Mouse (Mus musculus): ENCODE results near the gene Lif. TPM values are rescaled to one million over a fixed set of nuclear protein-coding genes. Genes with fewer than 3 reads are reported as not detected.

Gene Lif
- polyA plus RNA-seq, 1 experiment from 2014 or later, result not detected

- no peak overlapping the region for H3K4me3 ChIP-seq (replicated peaks)
- no peak for ATAC-seq (ENCODE audit: low FRiP score)
- peaks cover 10% of the 10 kb centered on the region for H3K4me1 ChIP-seq
- H3K9ac ChIP-seq, result no peak overlapping the region
- no peaks in the 10 kb centered on the region for H3K9me3 ChIP-seq
- WGBS, result 91% methylated on average over 6 of the region's 6 CpGs
- no peak overlapping the region for H3K4me2 ChIP-seq
- no peaks in the 10 kb centered on the region for H3K36me3 ChIP-seq (replicated peaks)
- H3K27ac ChIP-seq, result no peak overlapping the region
- peaks cover 82% of the 10 kb centered on the region for H3K27me3 ChIP-seq
Measured at GRCm38 (mm10) chr11:4268500-4268899, 11.1 kb downstream of the Lif start.

GRCm38 (mm10) chr11:4270744-4271459, 13.5 kb downstream of the Lif start:
- no peak overlapping the region for H3K27ac ChIP-seq

GRCm38 (mm10) chr11:4271544-4271943, 14.2 kb downstream of the Lif start:
- no peak for ATAC-seq (ENCODE audit: low FRiP score)
- Histone ChIP-seq H3K36me3 (replicated peaks) (no peaks in the 10 kb centered on the region), H3K27ac (no peak overlapping the region), H3K27me3 (peaks cover 52% of the 10 kb centered on the region), H3K4me2 (no peak overlapping the region), H3K4me1 (peaks cover 6% of the 10 kb centered on the region), H3K4me3 (replicated peaks) (no peak overlapping the region), H3K9me3 (no peaks in the 10 kb centered on the region), H3K9ac (no peak overlapping the region)
- 54% methylated on average over 11 of the region's 11 CpGs for WGBS

More at GRCm38 (mm10) chr11:4270744-4271459, 13.5 kb downstream of the Lif start:
- no peak for ATAC-seq (ENCODE audit: low FRiP score)
- Histone ChIP-seq H3K9me3 (no peaks in the 10 kb centered on the region), H3K27me3 (peaks cover 58% of the 10 kb centered on the region), H3K4me3 (replicated peaks) (no peak overlapping the region), H3K9ac (no peak overlapping the region; the same call in 1 of the 2 replicates), H3K4me1 (peaks cover 10% of the 10 kb centered on the region), H3K4me2 (no peak overlapping the region), H3K36me3 (replicated peaks) (no peaks in the 10 kb centered on the region)
- 18% methylated on average over 19 of the region's 20 CpGs for WGBS

- 75% methylated on average over 11 of the region's 11 CpGs for WGBS
- H3K27me3 ChIP-seq, result peaks cover 7% of the 10 kb centered on the region
- no peak overlapping the region for H3K27ac ChIP-seq
- H3K4me2 ChIP-seq, result no peak overlapping the region
- no peak overlapping the region for H3K4me3 ChIP-seq (replicated peaks)
- no peaks in the 10 kb centered on the region for H3K4me1 ChIP-seq
- no peak for ATAC-seq (ENCODE audit: low FRiP score)
- H3K36me3 ChIP-seq (replicated peaks), result no peaks in the 10 kb centered on the region
- no peaks in the 10 kb centered on the region for H3K9me3 ChIP-seq
- H3K9ac ChIP-seq, result no peak overlapping the region
Measured at GRCm38 (mm10) chr11:4276411-4276861, 19.1 kb downstream of the Lif start.

GRCm38 (mm10) chr11:4279909-4280308, 22.6 kb downstream of the Lif start:
- ATAC-seq (ENCODE audit: low FRiP score), result no peak
- Histone ChIP-seq H3K4me3 (replicated peaks) (no peak overlapping the region), H3K4me1 (peaks cover 2% of the 10 kb centered on the region; the same call in 1 of the 2 replicates), H3K36me3 (replicated peaks) (no peaks in the 10 kb centered on the region), H3K4me2 (no peak overlapping the region), H3K27me3 (no peaks in the 10 kb centered on the region), H3K27ac (no peak overlapping the region), H3K9me3 (no peaks in the 10 kb centered on the region), H3K9ac (no peak overlapping the region)
- WGBS, result 41% methylated on average over 7 of the region's 7 CpGs

- H3K4me2 ChIP-seq, result no peak overlapping the region
- no peak overlapping the region for H3K4me3 ChIP-seq (replicated peaks)
- H3K27me3 ChIP-seq, result no peaks in the 10 kb centered on the region
- peaks cover 2% of the 10 kb centered on the region; the same call in 1 of the 2 replicates for H3K4me1 ChIP-seq
- H3K27ac ChIP-seq, result no peak overlapping the region
- no peak for ATAC-seq (ENCODE audit: low FRiP score)
- no peaks in the 10 kb centered on the region for H3K9me3 ChIP-seq
- no peak overlapping the region for H3K9ac ChIP-seq
- H3K36me3 ChIP-seq (replicated peaks), result no peaks in the 10 kb centered on the region
- WGBS, result 90% methylated on average over 6 of the region's 6 CpGs
Measured at GRCm38 (mm10) chr11:4281852-4282251, 24.5 kb downstream of the Lif start.

- Histone ChIP-seq H3K4me1 (peaks cover 2% of the 10 kb centered on the region; the same call in 1 of the 2 replicates), H3K36me3 (replicated peaks) (no peaks in the 10 kb centered on the region), H3K9me3 (no peaks in the 10 kb centered on the region), H3K27me3 (no peaks in the 10 kb centered on the region), H3K4me3 (replicated peaks) (no peak overlapping the region), H3K9ac (no peak overlapping the region), H3K4me2 (no peak overlapping the region), H3K27ac (no peak overlapping the region)
- no peak for ATAC-seq (ENCODE audit: low FRiP score)
- 21% methylated on average over 4 of the region's 4 CpGs for WGBS
Measured at GRCm38 (mm10) chr11:4283627-4284026, 26.3 kb downstream of the Lif start.

- H3K27ac ChIP-seq, result no peak overlapping the region
- no peak overlapping the region for H3K4me3 ChIP-seq (replicated peaks)
- no peaks in the 10 kb centered on the region for H3K9me3 ChIP-seq
- ATAC-seq (ENCODE audit: low FRiP score), result no peak
- no peaks in the 10 kb centered on the region for H3K36me3 ChIP-seq (replicated peaks)
- 0 out of 2 replicates have a peak, but pooled peaks cover 6% of the 10 kb centered on the region for H3K27me3 ChIP-seq
- no peak overlapping the region for H3K4me2 ChIP-seq
- H3K9ac ChIP-seq, result no peak overlapping the region
- WGBS, result 69% methylated on average over 3 of the region's 3 CpGs
- H3K4me1 ChIP-seq, result no peaks in the 10 kb centered on the region
Measured at GRCm38 (mm10) chr11:4289280-4289679, 31.9 kb downstream of the Lif start.

GRCm38 (mm10) chr11:4291639-4292038, 34.3 kb downstream of the Lif start:
- no peaks in the 10 kb centered on the region for H3K36me3 ChIP-seq (replicated peaks)
- H3K9me3 ChIP-seq, result no peaks in the 10 kb centered on the region
- ATAC-seq (ENCODE audit: low FRiP score), result no peak
- H3K9ac ChIP-seq, result no peak overlapping the region
- no peak overlapping the region for H3K4me3 ChIP-seq (replicated peaks)
- 0 out of 2 replicates have a peak, but pooled peaks cover 6% of the 10 kb centered on the region for H3K27me3 ChIP-seq
- no peak overlapping the region for H3K4me2 ChIP-seq
- 0 out of 2 replicates have a peak, but pooled peaks cover 5% of the 10 kb centered on the region for H3K4me1 ChIP-seq
- 86% methylated on average over 6 of the region's 6 CpGs for WGBS
- no peak overlapping the region for H3K27ac ChIP-seq

GRCm38 (mm10) chr11:4292224-4292887, 35.0 kb downstream of the Lif start:
- Histone ChIP-seq H3K4me1 (0 out of 2 replicates have a peak, but pooled peaks cover 5% of the 10 kb centered on the region), H3K9ac (no peak overlapping the region), H3K27ac (no peak overlapping the region), H3K9me3 (no peaks in the 10 kb centered on the region), H3K4me2 (no peak overlapping the region), H3K27me3 (0 out of 2 replicates have a peak, but pooled peaks cover 6% of the 10 kb centered on the region), H3K4me3 (replicated peaks) (no peak overlapping the region), H3K36me3 (replicated peaks) (no peaks in the 10 kb centered on the region)
- ATAC-seq (ENCODE audit: low FRiP score), result no peak
- WGBS, result 74% methylated on average over 8 of the region's 8 CpGs

- H3K27me3 ChIP-seq, result 0 out of 2 replicates have a peak, but pooled peaks cover 6% of the 10 kb centered on the region
- H3K27ac ChIP-seq, result no peak overlapping the region
- 88% methylated on average over 6 of the region's 6 CpGs for WGBS
- H3K4me1 ChIP-seq, result 0 out of 2 replicates have a peak, but pooled peaks cover 5% of the 10 kb centered on the region
- no peak overlapping the region for H3K4me2 ChIP-seq
- H3K9me3 ChIP-seq, result no peaks in the 10 kb centered on the region
- no peak for ATAC-seq (ENCODE audit: low FRiP score)
- no peak overlapping the region for H3K9ac ChIP-seq
- H3K36me3 ChIP-seq (replicated peaks), result no peaks in the 10 kb centered on the region
- no peak overlapping the region for H3K4me3 ChIP-seq (replicated peaks)
Measured at GRCm38 (mm10) chr11:4292888-4293247, 35.5 kb downstream of the Lif start.

GRCm38 (mm10) chr11:4293481-4293880, 36.1 kb downstream of the Lif start:
- no peak overlapping the region for H3K4me3 ChIP-seq (replicated peaks)
- H3K27ac ChIP-seq, result no peak overlapping the region
- H3K9ac ChIP-seq, result no peak overlapping the region
- H3K27me3 ChIP-seq, result 0 out of 2 replicates have a peak, but pooled peaks cover 6% of the 10 kb centered on the region
- H3K9me3 ChIP-seq, result no peaks in the 10 kb centered on the region
- ATAC-seq (ENCODE audit: low FRiP score), result no peak
- 0 out of 2 replicates have a peak, but pooled peaks cover 5% of the 10 kb centered on the region for H3K4me1 ChIP-seq
- 84% methylated on average over 4 of the region's 4 CpGs for WGBS
- H3K4me2 ChIP-seq, result no peak overlapping the region
- no peaks in the 10 kb centered on the region for H3K36me3 ChIP-seq (replicated peaks)
